Mouse (Mus musculus) heart, embryonic 15.5 days (tissue): Measurements from ENCODE around the gene Zmynd15. TPM values are rescaled to one million over a fixed set of nuclear protein-coding genes. Genes with fewer than 3 reads are reported as not detected.

Experiments used
- ATAC-seq: fragments of 200-750 bp; cut with Nextera tagmentation; replicated peaks from 2 replicates; pipeline ENCODE4 v1.8.0; 2017; ENCODE audit warnings: low read depth, moderate TSS enrichment; ENCODE audit not compliant: insufficient number of reproducible peaks, insufficient read depth, low FRiP score
- H3K27ac ChIP-seq: fragments of 300-500 bp; sonication (generic); 2 replicates; pipeline ENCODE4 v1.5.1; 2015; ENCODE audit warnings: mild to moderate bottlenecking, inconsistent platforms
- H3K27me3 ChIP-seq: fragments of 300-500 bp; sonication (generic); 2 replicates; pipeline ENCODE4 v1.6.1; 2015; ENCODE audit warnings: inconsistent platforms
- H3K36me3 ChIP-seq: fragments of 300-500 bp; sonication (generic); 2 replicates; pipeline ENCODE4 v1.6.1; 2015; ENCODE audit warnings: mild to moderate bottlenecking, inconsistent platforms
- H3K4me1 ChIP-seq: fragments of 300-500 bp; sonication (generic); replicated peaks from 2 replicates; pipeline ENCODE4 v1.6.1; 2015; ENCODE audit warnings: inconsistent platforms
- H3K4me2 ChIP-seq: fragments of 300-500 bp; sonication (generic); 2 replicates; pipeline ENCODE4 v1.6.1; 2015; ENCODE audit warnings: inconsistent platforms, mild to moderate bottlenecking, moderate library complexity
- H3K4me3 ChIP-seq: fragments of 300-500 bp; sonication (generic); 2 replicates; pipeline ENCODE4 v1.5.1; 2015; ENCODE audit warnings: mild to moderate bottlenecking, inconsistent platforms
- H3K9ac ChIP-seq: fragments of 300-500 bp; sonication (generic); 2 replicates; pipeline ENCODE4 v1.6.1; 2015; ENCODE audit warnings: mild to moderate bottlenecking, inconsistent platforms
- H3K9me3 ChIP-seq: fragments of 300-500 bp; sonication (generic); replicated peaks from 2 replicates; pipeline ENCODE4 v1.6.1; 2016; ENCODE audit warnings: inconsistent platforms
- WGBS: fragments of 180-500 bp; shearing (Covaris S2); methylation state at CpG from one replicate; pipeline ENCODE4 v1.1.7; 2015; ENCODE audit warnings: mixed read lengths; 5-methylcytosine and 5-hydroxymethylcytosine counted together
- polyA plus RNA-seq: library from polyadenylated mRNA; unstranded; fragments of >200 nt; fragmentation: Nextera tagmentation; extraction: Ambion mirVana; gene quantifications from 2 replicates; pipeline ENCODE4 v1.2.1, GENCODE M21; 2015

The Zmynd15 gene
- polyA plus RNA-seq, 1 experiment from 2014 or later = 1.5 TPM

- Histone ChIP-seq H3K27ac (peak overlapping the region; percentile 74), H3K4me2 (peak overlapping the region; percentile 92), H3K9me3 (no peaks in the 10 kb centered on the region), H3K9ac (peak overlapping the region; percentile 89), H3K36me3 (peaks cover 5% of the 10 kb centered on the region; the same call in 1 of the 2 replicates), H3K27me3 (no peaks in the 10 kb centered on the region), H3K4me3 (peak overlapping the region; percentile 79), H3K4me1 (peaks cover 15% of the 10 kb centered on the region)
- ATAC-seq = peak; percentile 6; the same call in 1 of the 2 replicates
- WGBS = 9% methylated on average over 15 of the region's 15 CpGs
Measured at GRCm38 (mm10) chr11:70432895-70433568, 26.2 kb upstream of the Zmynd15 start.

- H3K27me3 ChIP-seq = no peaks in the 10 kb centered on the region
- peaks cover 15% of the 10 kb centered on the region for H3K4me1 ChIP-seq
- no peak overlapping the region; the same call in 1 of the 2 replicates for H3K9ac ChIP-seq
- H3K27ac ChIP-seq = no peak overlapping the region
- ATAC-seq = no peak
- WGBS = 58% methylated on average over 1 of the region's 1 CpGs
- H3K4me3 ChIP-seq = peak overlapping the region; percentile 79
- H3K36me3 ChIP-seq = peaks cover 5% of the 10 kb centered on the region; the same call in 1 of the 2 replicates
- no peaks in the 10 kb centered on the region for H3K9me3 ChIP-seq
- H3K4me2 ChIP-seq = peak overlapping the region; percentile 92
Measured at GRCm38 (mm10) chr11:70433569-70433943, 25.7 kb upstream of the Zmynd15 start.

DNA sequence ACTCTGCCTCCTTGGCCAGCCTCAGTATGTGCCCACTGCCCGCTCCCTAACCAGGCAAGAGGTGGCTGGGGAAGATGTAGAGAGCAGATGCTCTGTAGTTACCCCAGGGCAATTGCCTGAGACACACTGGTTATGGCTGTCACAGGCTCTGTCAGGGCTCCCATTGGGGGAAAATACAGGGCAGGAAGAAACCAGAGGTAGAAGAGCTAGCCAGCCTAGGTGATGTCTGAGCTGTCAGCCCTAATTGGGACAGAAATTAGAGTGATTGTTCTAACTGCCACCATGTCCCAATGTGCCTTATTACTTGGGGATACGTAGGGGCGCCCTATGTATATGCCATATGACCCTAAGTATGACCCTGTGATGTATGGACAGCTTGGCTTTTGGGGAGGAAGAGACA lies 25.3 kb upstream of the Zmynd15 start:
- Histone ChIP-seq H3K4me3 (peak overlapping the region; percentile 79), H3K9ac (no peak overlapping the region), H3K36me3 (peaks cover 7% of the 10 kb centered on the region; the same call in 1 of the 2 replicates), H3K27me3 (no peaks in the 10 kb centered on the region), H3K4me1 (peaks cover 15% of the 10 kb centered on the region), H3K27ac (no peak overlapping the region), H3K9me3 (no peaks in the 10 kb centered on the region), H3K4me2 (peak overlapping the region; percentile 92)
- 93% methylated on average over 3 of the region's 3 CpGs for WGBS
- ATAC-seq = no peak

DNA sequence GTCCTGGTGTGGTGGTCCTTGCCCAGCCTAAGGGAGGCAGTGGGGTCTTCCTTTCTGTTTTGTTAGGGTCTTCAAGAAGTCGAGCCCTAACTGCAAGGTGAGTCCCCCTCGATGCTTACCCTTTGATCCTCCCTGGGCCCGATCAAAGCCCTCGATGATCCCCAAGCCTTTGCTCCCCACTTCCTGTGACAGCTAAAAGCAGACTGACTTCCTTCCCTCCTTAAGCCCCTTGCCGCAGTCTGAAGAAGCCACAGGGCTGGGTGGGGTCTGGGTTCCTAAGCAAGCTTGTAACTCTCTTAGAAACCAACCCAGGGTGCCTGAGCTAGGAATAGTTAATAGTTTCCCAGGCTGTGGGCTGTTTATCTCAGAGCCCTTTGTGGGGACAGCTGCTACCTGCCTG lies 23.8 kb upstream of the Zmynd15 start:
- WGBS = 66% methylated on average over 5 of the region's 5 CpGs

GRCm38 (mm10) chr11:70437426-70437825 lies 21.8 kb upstream of the Zmynd15 start:
- Histone ChIP-seq H3K36me3 (peaks cover 16% of the 10 kb centered on the region; the same call in 1 of the 2 replicates), H3K27me3 (no peaks in the 10 kb centered on the region), H3K4me2 (no peak overlapping the region), H3K4me1 (peaks cover 15% of the 10 kb centered on the region), H3K9me3 (no peaks in the 10 kb centered on the region), H3K4me3 (no peak overlapping the region), H3K27ac (no peak overlapping the region), H3K9ac (no peak overlapping the region)
- ATAC-seq = no peak
- 73% methylated on average over 6 of the region's 6 CpGs for WGBS

More for the DNA sequence above, 23.8 kb upstream of the Zmynd15 start:
- no peak for ATAC-seq
- Histone ChIP-seq H3K4me1 (peaks cover 15% of the 10 kb centered on the region), H3K36me3 (peaks cover 16% of the 10 kb centered on the region; the same call in 1 of the 2 replicates), H3K9me3 (no peaks in the 10 kb centered on the region), H3K4me3 (no peak overlapping the region), H3K27me3 (no peaks in the 10 kb centered on the region), H3K9ac (no peak overlapping the region), H3K4me2 (no peak overlapping the region), H3K27ac (no peak overlapping the region)

GRCm38 (mm10) chr11:70438728-70439374 lies 20.4 kb upstream of the Zmynd15 start:
- WGBS = 81% methylated on average over 7 of the region's 7 CpGs
- H3K27ac ChIP-seq = no peak overlapping the region
- H3K9me3 ChIP-seq = no peaks in the 10 kb centered on the region
- H3K27me3 ChIP-seq = no peaks in the 10 kb centered on the region
- H3K36me3 ChIP-seq = peaks cover 16% of the 10 kb centered on the region; the same call in 1 of the 2 replicates
- peaks cover 2% of the 10 kb centered on the region for H3K4me1 ChIP-seq
- no peak overlapping the region for H3K4me3 ChIP-seq
- no peak overlapping the region for H3K4me2 ChIP-seq
- H3K9ac ChIP-seq = no peak overlapping the region
- ATAC-seq = no peak

- Histone ChIP-seq H3K9ac (no peak overlapping the region), H3K27me3 (no peaks in the 10 kb centered on the region), H3K9me3 (no peaks in the 10 kb centered on the region), H3K4me1 (no peaks in the 10 kb centered on the region), H3K4me2 (no peak overlapping the region), H3K4me3 (no peak overlapping the region), H3K36me3 (peaks cover 16% of the 10 kb centered on the region; the same call in 1 of the 2 replicates), H3K27ac (no peak overlapping the region)
- no peak for ATAC-seq
- WGBS = 87% methylated on average over 4 of the region's 4 CpGs
Measured at GRCm38 (mm10) chr11:70440637-70441036, 18.6 kb upstream of the Zmynd15 start.

DNA sequence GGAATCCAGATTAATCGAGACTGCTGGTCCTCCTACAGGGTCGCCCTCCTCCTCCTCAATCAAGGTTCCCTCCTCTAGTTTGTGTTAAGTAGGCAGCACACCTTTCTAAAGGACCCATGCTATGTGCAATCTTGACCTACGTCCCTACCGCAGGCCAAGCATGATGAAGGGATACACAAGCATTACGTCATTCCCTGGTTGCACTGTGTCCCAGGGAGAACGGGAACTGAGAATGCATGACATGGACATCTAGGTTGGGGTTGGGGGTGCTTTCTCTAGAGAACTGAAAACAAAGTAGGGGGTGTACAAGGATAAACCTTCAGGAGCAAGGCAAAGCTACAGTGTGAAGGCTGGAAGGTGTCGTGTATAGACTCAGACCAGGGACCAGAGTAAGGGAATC lies 17.4 kb upstream of the Zmynd15 start:
- Histone ChIP-seq H3K9me3 (no peaks in the 10 kb centered on the region), H3K36me3 (peaks cover 11% of the 10 kb centered on the region; the same call in 1 of the 2 replicates), H3K27me3 (no peaks in the 10 kb centered on the region), H3K4me3 (no peak overlapping the region), H3K4me1 (no peaks in the 10 kb centered on the region), H3K27ac (no peak overlapping the region), H3K4me2 (no peak overlapping the region), H3K9ac (no peak overlapping the region)
- no peak for ATAC-seq
- 78% methylated on average over 7 of the region's 7 CpGs for WGBS

DNA sequence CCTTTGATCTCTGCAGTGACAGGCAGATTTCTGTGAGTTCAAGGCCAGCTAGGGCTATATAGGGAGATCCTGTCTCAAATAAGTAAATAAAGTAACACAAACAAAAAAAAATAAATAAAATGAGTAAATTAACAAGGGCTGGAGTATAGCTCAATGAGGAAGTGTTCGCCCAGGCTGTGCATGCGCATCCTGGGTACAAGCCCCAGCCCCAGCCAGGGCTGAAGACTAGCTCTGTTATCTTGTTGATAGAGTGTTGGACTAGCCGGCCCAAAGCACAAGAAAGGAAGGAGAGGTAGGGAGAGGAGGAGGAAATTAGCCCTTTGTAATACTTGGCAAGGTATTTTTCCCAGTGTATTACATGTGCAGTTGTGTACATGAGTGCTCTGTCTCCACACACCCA lies 15.3 kb upstream of the Zmynd15 start:
- peaks cover 10% of the 10 kb centered on the region; the same call in 1 of the 2 replicates for H3K36me3 ChIP-seq
- 67% methylated on average over 3 of the region's 3 CpGs for WGBS
- H3K4me3 ChIP-seq = no peak overlapping the region
- H3K9me3 ChIP-seq = no peaks in the 10 kb centered on the region
- no peaks in the 10 kb centered on the region for H3K4me1 ChIP-seq
- H3K4me2 ChIP-seq = no peak overlapping the region
- ATAC-seq = no peak
- H3K9ac ChIP-seq = no peak overlapping the region
- H3K27me3 ChIP-seq = no peaks in the 10 kb centered on the region
- H3K27ac ChIP-seq = no peak overlapping the region

DNA sequence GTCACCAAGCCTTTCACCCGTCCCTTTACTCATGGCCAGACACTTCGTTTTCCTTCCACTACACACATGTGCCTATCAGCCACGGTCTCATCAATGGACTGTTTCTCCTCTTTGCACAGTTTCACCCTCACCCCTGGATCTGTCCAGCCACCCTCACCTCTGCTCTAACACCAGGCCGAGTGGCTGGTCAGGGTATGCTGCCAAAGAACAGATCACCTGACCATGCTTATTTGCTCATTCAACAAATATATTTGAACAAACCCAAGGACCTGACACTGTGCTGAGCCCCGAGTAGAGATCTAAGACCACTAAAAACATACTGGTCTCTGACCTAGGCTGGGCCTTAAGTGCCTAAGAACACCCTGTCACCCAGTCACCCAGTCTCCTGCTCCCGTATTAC lies 14.6 kb upstream of the Zmynd15 start:
- Histone ChIP-seq H3K27me3 (no peaks in the 10 kb centered on the region), H3K36me3 (peaks cover 3% of the 10 kb centered on the region; the same call in 1 of the 2 replicates), H3K9me3 (no peaks in the 10 kb centered on the region), H3K4me3 (no peak overlapping the region), H3K4me1 (no peaks in the 10 kb centered on the region), H3K9ac (no peak overlapping the region), H3K4me2 (no peak overlapping the region), H3K27ac (no peak overlapping the region)
- 65% methylated on average over 6 of the region's 6 CpGs for WGBS
- ATAC-seq = no peak

DNA sequence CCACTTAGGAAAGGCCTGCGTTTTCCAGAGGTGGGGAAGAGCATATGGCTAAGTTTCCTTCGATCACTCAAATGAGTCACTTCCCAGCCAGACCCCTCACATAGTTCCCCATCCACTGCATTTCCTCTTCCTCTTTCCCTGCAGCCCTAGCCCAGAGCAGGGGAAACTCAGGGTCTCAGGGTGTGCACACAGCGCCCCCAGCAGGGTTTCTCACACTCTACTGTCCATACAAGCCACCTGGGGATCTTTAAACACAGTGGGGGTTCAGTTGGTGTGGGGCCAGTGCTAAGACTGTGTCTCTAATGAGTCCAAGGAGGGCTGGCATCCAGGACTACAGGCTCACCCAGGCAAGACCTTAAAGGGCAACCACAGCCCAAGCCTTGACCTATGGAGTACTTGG lies 12.5 kb upstream of the Zmynd15 start:
- 24% methylated on average over 3 of the region's 3 CpGs for WGBS
- no peaks in the 10 kb centered on the region for H3K27me3 ChIP-seq
- no peaks in the 10 kb centered on the region for H3K9me3 ChIP-seq
- H3K4me3 ChIP-seq = no peak overlapping the region
- ATAC-seq = no peak
- no peak overlapping the region for H3K4me2 ChIP-seq
- no peak overlapping the region for H3K27ac ChIP-seq
- no peak overlapping the region for H3K9ac ChIP-seq
- H3K4me1 ChIP-seq = no peaks in the 10 kb centered on the region
- no peaks in the 10 kb centered on the region for H3K36me3 ChIP-seq
